Mouse (Mus musculus): Measurements from ENCODE around the gene Arhgap10. TPM values are rescaled to one million over a fixed set of nuclear protein-coding genes. Genes with fewer than 3 reads are reported as not detected.

The Arhgap10 gene
- polyA plus RNA-seq, 1 experiment, result 0.32 TPM

DNA sequence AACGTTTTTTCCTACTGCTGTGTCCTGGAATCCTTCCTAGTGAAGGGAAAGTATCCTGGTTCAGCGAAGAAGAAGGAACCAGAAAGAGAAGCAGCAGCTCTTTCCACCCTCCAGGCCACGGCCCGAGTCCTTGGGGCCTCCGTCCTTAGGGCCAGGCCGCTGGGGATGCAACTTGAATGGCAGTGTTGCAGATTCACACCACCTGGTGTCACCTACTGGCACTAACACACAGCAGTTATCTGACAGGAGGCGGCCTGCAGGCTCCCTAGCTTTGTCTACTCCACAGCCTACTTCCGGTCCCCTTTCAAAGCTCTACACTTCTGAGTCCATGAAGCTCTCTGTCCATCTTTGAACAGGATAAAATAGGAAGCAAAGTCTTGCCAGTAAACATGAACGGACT lies 37.8 kb downstream of the Arhgap10 start:
- no peaks in the 10 kb centered on the region for H3K9me3 ChIP-seq (ENCODE audit: control insufficient read depth, low read length)
- H3K4me1 ChIP-seq (ENCODE audit: control insufficient read depth), result peaks cover 24% of the 10 kb centered on the region
- no peaks in the 10 kb centered on the region for H3K27me3 ChIP-seq (ENCODE audit: control insufficient read depth)
- H3K4me3 ChIP-seq (replicated peaks), result no peak overlapping the region
- TF ChIP-seq TAL1 (IDR thresholded peaks at IDR 0.05; ENCODE audit: low read length) (no peak), GATA1 (IDR thresholded peaks at IDR 0.05; ENCODE audit: low read length) (no peak)
- no peaks in the 10 kb centered on the region for H3K36me3 ChIP-seq (ENCODE audit: control insufficient read depth)

DNA sequence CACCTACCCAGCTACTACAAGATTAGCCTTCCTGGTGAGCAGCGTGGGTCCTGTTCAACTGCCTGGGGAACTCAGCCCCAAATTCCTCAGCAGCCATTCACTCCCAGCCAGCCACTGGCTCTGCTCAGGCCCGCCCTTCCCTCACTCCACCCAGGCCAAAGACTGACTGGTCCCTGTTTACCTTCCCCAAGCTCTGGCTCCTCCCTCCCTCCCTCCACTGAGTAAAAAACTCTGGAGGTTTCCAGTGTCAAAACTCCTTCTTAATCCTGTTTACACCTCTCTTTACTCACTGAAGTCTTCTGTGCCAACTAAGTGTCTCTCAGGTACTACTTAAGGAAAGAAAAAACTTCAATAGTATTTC lies 38.9 kb downstream of the Arhgap10 start:
- no peak for TF ChIP-seq GATA1 (IDR thresholded peaks at IDR 0.05; ENCODE audit: low read length)
- TF ChIP-seq TAL1 (IDR thresholded peaks at IDR 0.05; ENCODE audit: low read length), result no peak
- no peaks in the 10 kb centered on the region for H3K9me3 ChIP-seq (ENCODE audit: control insufficient read depth, low read length)
- no peaks in the 10 kb centered on the region for H3K36me3 ChIP-seq (ENCODE audit: control insufficient read depth)
- H3K4me3 ChIP-seq (replicated peaks), result no peak overlapping the region
- H3K27me3 ChIP-seq (ENCODE audit: control insufficient read depth), result no peaks in the 10 kb centered on the region
- H3K4me1 ChIP-seq (ENCODE audit: control insufficient read depth), result peaks cover 19% of the 10 kb centered on the region

DNA sequence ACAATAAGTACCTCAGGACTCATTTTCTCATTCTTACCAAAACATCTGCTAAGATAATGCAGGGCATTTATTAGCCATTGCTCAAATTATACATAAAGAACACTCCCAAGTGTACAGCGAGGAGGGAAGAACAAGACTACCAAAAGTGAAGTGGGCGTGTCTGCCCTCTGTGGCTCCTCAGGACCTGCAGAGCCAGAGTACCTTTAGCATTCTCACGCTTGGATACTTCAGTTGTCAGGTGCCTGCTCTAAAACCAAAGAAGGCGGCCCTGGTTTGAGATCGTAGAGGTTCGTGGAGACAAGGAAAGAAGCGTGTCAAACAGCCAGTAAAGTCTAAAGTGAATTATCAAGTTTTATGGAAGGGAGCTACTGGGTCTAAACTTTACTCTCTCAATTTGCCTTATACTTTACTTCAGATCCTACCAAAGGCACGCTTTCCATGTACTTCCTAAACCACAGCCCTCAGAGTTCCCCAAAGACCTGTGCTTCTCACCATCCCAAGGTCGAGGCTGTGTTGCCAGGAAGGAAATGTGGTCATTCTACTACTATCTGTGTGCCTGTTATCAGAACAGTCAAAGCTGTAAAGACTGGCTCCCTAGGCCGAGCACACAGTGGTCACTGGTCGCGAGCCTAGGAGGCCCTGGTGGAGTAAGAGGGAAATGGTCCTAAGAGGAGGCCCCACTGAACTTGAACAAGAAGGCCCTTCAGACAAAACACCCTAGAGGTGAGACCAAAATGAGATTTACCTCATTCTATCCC lies 39.4 kb downstream of the Arhgap10 start:
- H3K4me3 ChIP-seq (replicated peaks), result no peak overlapping the region

DNA sequence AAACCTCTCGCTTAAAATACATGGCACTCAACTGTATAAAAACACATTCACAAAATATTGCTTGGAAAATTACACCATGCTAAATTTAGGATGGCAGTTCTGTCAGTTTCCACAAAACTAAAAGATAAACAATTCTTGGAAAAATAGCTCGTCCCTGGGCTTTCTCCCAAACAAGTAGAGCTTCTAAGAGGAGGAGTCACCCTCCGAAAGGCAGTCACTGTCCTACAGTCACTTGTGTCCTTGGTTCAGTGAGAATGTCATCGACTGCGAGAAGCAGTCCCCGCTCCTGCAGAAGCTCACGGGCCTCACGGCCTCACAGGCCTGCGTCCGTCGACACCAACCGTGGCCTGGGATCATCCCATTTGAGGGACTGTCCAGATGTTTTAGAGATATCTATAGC lies 40.1 kb downstream of the Arhgap10 start:
- TF ChIP-seq GATA1 (IDR thresholded peaks at IDR 0.05; ENCODE audit: low read length) (no peak), TAL1 (IDR thresholded peaks at IDR 0.05; ENCODE audit: low read length) (no peak)
- Histone ChIP-seq H3K36me3 (ENCODE audit: control insufficient read depth) (no peaks in the 10 kb centered on the region), H3K9me3 (ENCODE audit: control insufficient read depth, low read length) (no peaks in the 10 kb centered on the region), H3K4me3 (replicated peaks) (no peak overlapping the region), H3K27me3 (ENCODE audit: control insufficient read depth) (no peaks in the 10 kb centered on the region), H3K4me1 (ENCODE audit: control insufficient read depth) (peaks cover 12% of the 10 kb centered on the region)

More for the DNA sequence above, 39.4 kb downstream of the Arhgap10 start:
- H3K4me1 ChIP-seq (ENCODE audit: control insufficient read depth), result peaks cover 14% of the 10 kb centered on the region
- TF ChIP-seq TAL1 (IDR thresholded peaks at IDR 0.05; ENCODE audit: low read length) (no peak), GATA1 (IDR thresholded peaks at IDR 0.05; ENCODE audit: low read length) (no peak)
- H3K27me3 ChIP-seq (ENCODE audit: control insufficient read depth), result no peaks in the 10 kb centered on the region
- no peaks in the 10 kb centered on the region for H3K9me3 ChIP-seq (ENCODE audit: control insufficient read depth, low read length)
- no peaks in the 10 kb centered on the region for H3K36me3 ChIP-seq (ENCODE audit: control insufficient read depth)

DNA sequence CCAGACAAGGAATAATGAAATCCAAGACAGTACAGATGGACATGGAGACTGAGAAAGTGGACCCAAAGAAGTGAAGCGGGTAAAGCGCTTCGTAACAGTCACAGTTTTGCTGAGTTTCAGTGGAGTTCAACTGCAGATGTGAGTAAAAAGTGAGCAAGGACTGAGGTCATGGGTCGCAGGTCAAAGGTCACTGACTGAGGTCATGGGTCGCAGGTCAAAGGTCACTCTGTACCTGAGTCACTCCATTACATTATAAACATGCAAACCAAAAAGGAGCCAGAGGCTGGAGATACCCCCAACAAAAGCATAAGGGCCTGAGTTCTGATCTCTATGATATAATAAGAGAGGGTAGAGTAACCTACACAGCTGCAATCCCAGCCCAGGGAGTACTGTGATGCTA lies 43.1 kb downstream of the Arhgap10 start:
- Histone ChIP-seq H3K4me1 (ENCODE audit: control insufficient read depth) (peaks cover 12% of the 10 kb centered on the region), H3K27me3 (ENCODE audit: control insufficient read depth) (no peaks in the 10 kb centered on the region), H3K9me3 (ENCODE audit: control insufficient read depth, low read length) (no peaks in the 10 kb centered on the region), H3K4me3 (replicated peaks) (no peak overlapping the region), H3K36me3 (ENCODE audit: control insufficient read depth) (no peaks in the 10 kb centered on the region)
- TF ChIP-seq GATA1 (IDR thresholded peaks at IDR 0.05; ENCODE audit: low read length) (no peak), TAL1 (IDR thresholded peaks at IDR 0.05; ENCODE audit: low read length) (no peak)

DNA sequence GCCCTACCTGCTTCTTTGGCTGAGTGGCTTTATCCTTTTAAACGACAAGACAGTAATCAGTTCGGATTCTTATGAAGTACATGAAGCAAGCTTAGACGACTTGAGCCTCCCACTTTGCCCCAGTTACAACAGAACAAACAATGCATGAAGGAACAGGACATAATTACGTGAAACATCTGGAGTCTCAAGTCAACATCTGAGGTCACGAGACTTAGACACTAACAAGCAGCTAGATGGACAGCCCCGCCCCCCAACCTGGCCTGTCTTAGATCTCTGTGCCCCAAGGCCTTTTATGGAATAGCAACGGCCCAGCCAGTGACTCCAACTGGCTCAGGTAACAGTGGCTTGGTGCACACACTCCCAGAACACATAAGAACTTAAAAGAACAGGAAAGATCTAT lies 44.0 kb downstream of the Arhgap10 start:
- H3K27me3 ChIP-seq (ENCODE audit: control insufficient read depth), result no peaks in the 10 kb centered on the region
- peaks cover 6% of the 10 kb centered on the region for H3K4me1 ChIP-seq (ENCODE audit: control insufficient read depth)
- no peak overlapping the region for H3K4me3 ChIP-seq (replicated peaks)
- no peaks in the 10 kb centered on the region for H3K36me3 ChIP-seq (ENCODE audit: control insufficient read depth)
- TF ChIP-seq GATA1 (IDR thresholded peaks at IDR 0.05; ENCODE audit: low read length) (no peak), TAL1 (IDR thresholded peaks at IDR 0.05; ENCODE audit: low read length) (no peak)
- no peaks in the 10 kb centered on the region for H3K9me3 ChIP-seq (ENCODE audit: control insufficient read depth, low read length)

DNA sequence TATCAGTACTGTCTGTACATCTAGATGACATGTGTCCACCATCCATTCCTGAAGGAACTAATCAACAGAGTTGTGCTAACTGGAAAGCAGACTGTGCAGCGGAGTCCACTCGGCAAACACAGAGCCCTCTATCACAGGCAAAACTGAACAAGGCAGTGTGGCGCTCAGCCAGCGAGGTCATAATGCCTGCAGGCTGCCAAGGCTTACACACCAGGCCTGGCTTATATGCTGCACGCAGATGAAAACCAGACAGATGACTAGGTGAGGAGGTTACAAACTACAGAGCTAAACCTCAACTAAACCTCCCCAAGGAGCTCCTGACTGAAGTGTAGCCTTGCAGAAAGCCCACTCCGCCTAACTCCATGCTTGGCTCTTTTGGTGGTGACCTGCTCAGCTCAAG lies 44.4 kb downstream of the Arhgap10 start:
- H3K9me3 ChIP-seq (ENCODE audit: control insufficient read depth, low read length), result no peaks in the 10 kb centered on the region
- TF ChIP-seq TAL1 (IDR thresholded peaks at IDR 0.05; ENCODE audit: low read length), result no peak
- TF ChIP-seq GATA1 (IDR thresholded peaks at IDR 0.05; ENCODE audit: low read length), result no peak
- peaks cover 2% of the 10 kb centered on the region for H3K4me1 ChIP-seq (ENCODE audit: control insufficient read depth)
- H3K27me3 ChIP-seq (ENCODE audit: control insufficient read depth), result no peaks in the 10 kb centered on the region
- H3K4me3 ChIP-seq (replicated peaks), result no peak overlapping the region
- no peaks in the 10 kb centered on the region for H3K36me3 ChIP-seq (ENCODE audit: control insufficient read depth)

DNA sequence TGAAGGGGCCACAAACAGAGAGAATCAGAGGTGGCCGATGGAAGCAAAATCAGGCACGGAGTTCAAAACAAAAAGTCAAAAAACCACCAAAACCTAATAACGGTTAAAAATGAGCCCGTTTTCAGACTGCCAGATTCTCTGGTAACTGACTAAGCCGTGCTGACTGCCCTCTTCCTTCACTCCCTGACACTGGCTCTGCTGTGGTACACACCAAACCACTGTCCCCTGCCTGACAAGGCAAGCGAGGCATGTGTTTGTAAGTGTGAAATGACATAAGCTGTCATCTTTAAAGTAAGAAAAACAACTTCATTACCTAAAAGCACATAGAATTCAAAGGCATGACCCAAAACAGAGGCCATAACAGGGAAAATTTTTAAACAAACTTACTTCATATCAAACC lies 56.4 kb downstream of the Arhgap10 start:
- H3K4me1 ChIP-seq (ENCODE audit: control insufficient read depth), result no peaks in the 10 kb centered on the region

DNA sequence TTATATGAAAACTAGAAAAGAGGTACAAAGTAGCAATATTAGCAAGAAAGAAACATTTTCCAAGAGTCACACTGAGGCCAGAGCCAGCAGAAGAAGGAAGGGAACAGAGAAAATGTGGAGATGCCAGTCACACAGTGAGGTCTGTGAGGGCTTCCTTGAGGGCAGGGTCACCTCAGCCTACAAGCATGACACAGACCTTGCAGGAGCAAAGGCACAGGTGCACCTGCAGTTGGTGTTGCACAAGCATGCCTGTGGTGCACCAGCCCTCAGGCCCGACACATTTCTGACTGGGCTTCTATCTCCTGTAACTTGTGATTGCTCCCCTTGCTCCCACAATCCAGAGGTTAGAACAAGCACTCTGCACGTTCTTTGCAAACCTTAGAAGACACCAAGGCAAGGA lies 57.4 kb downstream of the Arhgap10 start:
- H3K27me3 ChIP-seq (ENCODE audit: control insufficient read depth), result no peaks in the 10 kb centered on the region
- no peak overlapping the region for H3K4me3 ChIP-seq (replicated peaks)
- H3K4me1 ChIP-seq (ENCODE audit: control insufficient read depth), result no peaks in the 10 kb centered on the region
- TF ChIP-seq TAL1 (IDR thresholded peaks at IDR 0.05; ENCODE audit: low read length) (no peak), GATA1 (IDR thresholded peaks at IDR 0.05; ENCODE audit: low read length) (no peak)
- H3K9me3 ChIP-seq (ENCODE audit: control insufficient read depth, low read length), result no peaks in the 10 kb centered on the region
- H3K36me3 ChIP-seq (ENCODE audit: control insufficient read depth), result no peaks in the 10 kb centered on the region

More for the DNA sequence above, 56.4 kb downstream of the Arhgap10 start:
- TF ChIP-seq TAL1 (IDR thresholded peaks at IDR 0.05; ENCODE audit: low read length) (no peak), GATA1 (IDR thresholded peaks at IDR 0.05; ENCODE audit: low read length) (no peak)
- Histone ChIP-seq H3K9me3 (ENCODE audit: control insufficient read depth, low read length) (no peaks in the 10 kb centered on the region), H3K27me3 (ENCODE audit: control insufficient read depth) (no peaks in the 10 kb centered on the region), H3K36me3 (ENCODE audit: control insufficient read depth) (no peaks in the 10 kb centered on the region), H3K4me3 (replicated peaks) (no peak overlapping the region)

DNA sequence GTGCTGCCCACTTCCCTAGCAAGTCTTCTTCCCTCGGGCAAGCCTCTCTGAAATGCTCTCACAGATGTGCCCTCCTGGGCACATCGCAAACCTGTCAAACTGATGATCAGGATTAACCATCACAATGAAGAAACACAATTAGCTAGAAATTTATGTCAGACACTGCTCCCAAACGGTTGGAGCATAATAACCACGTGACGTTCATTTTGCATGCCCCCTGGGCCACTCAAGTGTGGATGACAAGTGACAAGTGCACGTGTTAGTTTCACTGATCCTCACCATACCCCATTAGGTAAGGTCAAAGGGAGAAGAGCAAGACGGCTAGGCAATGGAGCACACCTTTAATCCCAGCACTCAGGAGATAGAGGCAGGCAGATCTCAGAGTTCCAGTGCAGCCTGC lies 58.1 kb downstream of the Arhgap10 start:
- no peak overlapping the region for H3K4me3 ChIP-seq (replicated peaks)
- no peaks in the 10 kb centered on the region for H3K9me3 ChIP-seq (ENCODE audit: control insufficient read depth, low read length)
- TF ChIP-seq TAL1 (IDR thresholded peaks at IDR 0.05; ENCODE audit: low read length) (no peak), GATA1 (IDR thresholded peaks at IDR 0.05; ENCODE audit: low read length) (no peak)
- H3K4me1 ChIP-seq (ENCODE audit: control insufficient read depth), result no peaks in the 10 kb centered on the region
- H3K27me3 ChIP-seq (ENCODE audit: control insufficient read depth), result no peaks in the 10 kb centered on the region
- no peaks in the 10 kb centered on the region for H3K36me3 ChIP-seq (ENCODE audit: control insufficient read depth)
